Mouse (Mus musculus) neural tube, postnatal 0 days (tissue): ENCODE results near the gene 4930444G20Rik. TPM values are rescaled to one million over a fixed set of nuclear protein-coding genes. Genes with fewer than 3 reads are reported as not detected.

ENCODE experiments used
- polyA plus RNA-seq: library from polyadenylated mRNA; unstranded; fragments of >200 nt; fragmentation: Nextera tagmentation; extraction: Ambion mirVana; gene quantifications from 2 replicates; pipeline ENCODE4 v1.2.1, GENCODE M21; 2015

The 4930444G20Rik gene
- polyA plus RNA-seq = not detected in 2 replicates

GRCm38 (mm10) chr10:22067979-22068378, at the start of gene 4930444G20Rik:
Gene 4930444G20Rik, minus strand, starts transcription at chr10:22068079.

Other genes with a start within 250 kb of the 4930444G20Rik start
- gene Sgk1, start 185.9 kb downstream of the 4930444G20Rik start, polyA plus RNA-seq = 29.3 and 37.0 TPM in 2 replicates
- gene E030030I06Rik, start 81.2 kb upstream of the 4930444G20Rik start, polyA plus RNA-seq = 1.7 and 2.1 TPM in 2 replicates
- gene Raet1e, start 90.5 kb upstream of the 4930444G20Rik start, polyA plus RNA-seq = 0.28 and 0.37 TPM in 2 replicates
- gene H60b, start 90.5 kb upstream of the 4930444G20Rik start, polyA plus RNA-seq = 0.25 TPM in 1 of 2 replicates, not detected in the other